Mouse (Mus musculus) kidney, postnatal 0 days (tissue): ENCODE measurements around the gene Spaca1. TPM values are rescaled to one million over a fixed set of nuclear protein-coding genes. Genes with fewer than 3 reads are reported as not detected.
A peak's percentile ranks its signal among the peaks of the same experiment; 100 is the strongest.
"Not testable (repeated sequence)": the region's sequence is repeated elsewhere in the genome, so short reads cannot be mapped to it uniquely, and the experiment has no call there.

Experiments
- ATAC-seq: fragments of 200-750 bp; cut with Nextera tagmentation; replicated peaks from 2 replicates; pipeline ENCODE4 v1.8.0; 2017; ENCODE audit warnings: low read depth, moderate number of reproducible peaks, moderate TSS enrichment, moderate library complexity; ENCODE audit not compliant: low FRiP score
- DNase-seq: peaks from one replicate; pipeline ENCODE4 v3.0.0-alpha.2; 2016; ENCODE audit warnings: low spot score
- H3K27ac ChIP-seq: fragments of 300-500 bp; sonication (generic); 2 replicates; pipeline ENCODE4 v1.5.1; 2014; ENCODE audit warnings: mild to moderate bottlenecking
- H3K27me3 ChIP-seq: fragments of 300-500 bp; sonication (generic); 2 replicates; pipeline ENCODE4 v1.6.1; 2014; ENCODE audit warnings: low read length, mixed read lengths; ENCODE audit not compliant: insufficient read depth
- H3K36me3 ChIP-seq: fragments of 300-500 bp; sonication (generic); 2 replicates; pipeline ENCODE4 v1.6.1; 2014; ENCODE audit warnings: low read length, mixed read lengths; ENCODE audit not compliant: insufficient read depth
- H3K4me1 ChIP-seq: fragments of 300-500 bp; sonication (generic); replicated peaks from 2 replicates; pipeline ENCODE4 v1.6.1; 2014; ENCODE audit warnings: antibody characterized with exemption, low read length, mixed read lengths; ENCODE audit not compliant: insufficient read depth
- H3K4me2 ChIP-seq: fragments of 300-500 bp; sonication (generic); 2 replicates; pipeline ENCODE4 v1.6.1; 2014; ENCODE audit warnings: mild to moderate bottlenecking, low read length, moderate library complexity, mixed read lengths
- H3K4me3 ChIP-seq: fragments of 300-500 bp; sonication (generic); replicated peaks from 2 replicates; pipeline ENCODE4 v1.5.1; 2014; ENCODE audit warnings: low read depth, low read length
- H3K9ac ChIP-seq: fragments of 300-500 bp; sonication (generic); 2 replicates; pipeline ENCODE4 v1.6.1; 2014; ENCODE audit warnings: low read depth, low read length
- H3K9me3 ChIP-seq: fragments of 300-500 bp; sonication (generic); replicated peaks from 2 replicates; pipeline ENCODE4 v1.6.1; 2016; ENCODE audit warnings: low read length, inconsistent platforms, mixed read lengths
- CTCF ChIP-seq: IDR thresholded peaks from 2 replicates; pipeline ENCODE4 v1.5.1; 2016; ENCODE audit warnings: antibody characterized with exemption, low read depth, mild to moderate bottlenecking, moderate library complexity
- WGBS: fragments of 180-500 bp; shearing (Covaris S2); extraction: QIAGEN DNeasy Blood & Tissue Kit; methylation state at CpG from one replicate; pipeline ENCODE4 v1.1.7; 2014; 5-methylcytosine and 5-hydroxymethylcytosine counted together
- polyA plus RNA-seq: library from polyadenylated mRNA; unstranded; fragments of >200 nt; fragmentation: Nextera tagmentation; extraction: Ambion mirVana; gene quantifications from 2 replicates; pipeline ENCODE4 v1.2.1, GENCODE M21; 2015

The Spaca1 gene
- polyA plus RNA-seq: 2.5 and 4.4 TPM in 2 replicates

GRCm38 (mm10) chr4:34049571-34050255, at the start of gene Spaca1:
Spaca1 (minus strand) TSS chr4:34050191.
- Histone ChIP-seq H3K9me3 (no peaks in the 10 kb centered on the region), H3K27me3 (no peaks in the 10 kb centered on the region), H3K27ac (no peak within 1 kb of the TSS), H3K36me3 (no peaks in the 10 kb centered on the region), H3K4me3 (no peak within 1 kb of the TSS), H3K4me2 (peak within 1 kb of the TSS; percentile 51), H3K4me1 (no peaks in the 10 kb centered on the region), H3K9ac (peak within 1 kb of the TSS; percentile 40; the same call in 1 of the 2 replicates)
- ATAC-seq: peak; percentile 46; the same call in 1 of the 2 replicates
- TF ChIP-seq CTCF: no peak
- DNase-seq: peak; percentile 17
- WGBS: 55% methylated on average over 46 of the region's 46 CpGs

GRCm38 (mm10) chr4:34087286-34087685, 37.3 kb upstream of the Spaca1 start:
- H3K9me3 ChIP-seq, H3K4me1 ChIP-seq, H3K9ac ChIP-seq, H3K36me3 ChIP-seq, ATAC-seq, H3K27me3 ChIP-seq, H3K4me3 ChIP-seq, H3K27ac ChIP-seq, DNase-seq, H3K4me2 ChIP-seq: not testable (repeated sequence)
- 81% methylated on average over 5 of the region's 5 CpGs for WGBS

GRCm38 (mm10) chr4:34081064-34081463, 31.1 kb upstream of the Spaca1 start:
- no peaks in the 10 kb centered on the region for H3K27me3 ChIP-seq
- no peak overlapping the region for H3K27ac ChIP-seq
- DNase-seq: no peak
- H3K4me3 ChIP-seq: no peak overlapping the region
- TF ChIP-seq CTCF: no peak
- 83% methylated on average over 3 of the region's 3 CpGs for WGBS
- H3K4me2 ChIP-seq: no peak overlapping the region
- no peaks in the 10 kb centered on the region for H3K9me3 ChIP-seq
- H3K4me1 ChIP-seq: no peaks in the 10 kb centered on the region
- ATAC-seq: no peak
- H3K36me3 ChIP-seq: no peaks in the 10 kb centered on the region
- no peak overlapping the region for H3K9ac ChIP-seq

GRCm38 (mm10) chr4:34069002-34069401, 19.0 kb upstream of the Spaca1 start:
- no peak for TF ChIP-seq CTCF
- Histone ChIP-seq H3K4me2 (no peak overlapping the region), H3K4me1 (no peaks in the 10 kb centered on the region), H3K9ac (no peak overlapping the region), H3K36me3 (no peaks in the 10 kb centered on the region), H3K27me3 (no peaks in the 10 kb centered on the region), H3K27ac (no peak overlapping the region), H3K9me3 (no peaks in the 10 kb centered on the region), H3K4me3 (no peak overlapping the region)
- ATAC-seq: no peak
- no peak for DNase-seq
- 72% methylated on average over 4 of the region's 5 CpGs for WGBS

- ATAC-seq (no peak), DNase-seq (no peak)
- Histone ChIP-seq H3K4me2 (no peak overlapping the region), H3K9ac (no peak overlapping the region), H3K27me3 (no peaks in the 10 kb centered on the region), H3K4me1 (no peaks in the 10 kb centered on the region), H3K27ac (no peak overlapping the region), H3K36me3 (no peaks in the 10 kb centered on the region), H3K9me3 (no peaks in the 10 kb centered on the region), H3K4me3 (no peak overlapping the region)
- no peak for TF ChIP-seq CTCF
- WGBS: 66% methylated on average over 1 of the region's 1 CpGs
Measured at GRCm38 (mm10) chr4:34058320-34058719, 8.3 kb upstream of the Spaca1 start.

GRCm38 (mm10) chr4:34026771-34027170, 23.2 kb downstream of the Spaca1 start:
- H3K36me3 ChIP-seq: no peaks in the 10 kb centered on the region
- DNase-seq: no peak
- H3K4me3 ChIP-seq: no peak overlapping the region
- 99% methylated on average over 2 of the region's 2 CpGs for WGBS
- no peak overlapping the region for H3K9ac ChIP-seq
- TF ChIP-seq CTCF: no peak
- H3K4me2 ChIP-seq: no peak overlapping the region
- H3K9me3 ChIP-seq: no peaks in the 10 kb centered on the region
- H3K4me1 ChIP-seq: no peaks in the 10 kb centered on the region
- no peaks in the 10 kb centered on the region for H3K27me3 ChIP-seq
- no peak overlapping the region for H3K27ac ChIP-seq
- no peak for ATAC-seq

- Histone ChIP-seq H3K4me2 (no peak overlapping the region), H3K9ac (no peak overlapping the region), H3K4me3 (no peak overlapping the region), H3K36me3 (no peaks in the 10 kb centered on the region), H3K9me3 (no peaks in the 10 kb centered on the region), H3K27me3 (no peaks in the 10 kb centered on the region), H3K27ac (no peak overlapping the region), H3K4me1 (no peaks in the 10 kb centered on the region)
- DNase-seq (peak; percentile 15), ATAC-seq (no peak)
- 42% methylated on average over 2 of the region's 2 CpGs for WGBS
- TF ChIP-seq CTCF: no peak
Measured at GRCm38 (mm10) chr4:34021456-34021855, 28.5 kb downstream of the Spaca1 start.
